Mouse (Mus musculus) intestine, embryonic 14.5 days (tissue): ENCODE results near the gene Tbc1d16. TPM values are rescaled to one million over a fixed set of nuclear protein-coding genes. Genes with fewer than 3 reads are reported as not detected.
A peak's percentile ranks its signal among the peaks of the same experiment; 100 is the strongest.

ENCODE experiments used
- ATAC-seq: fragments of 200-750 bp; cut with Nextera tagmentation; replicated peaks from 2 replicates; pipeline ENCODE4 v1.8.0; 2017; ENCODE audit warnings: low read depth, moderate number of reproducible peaks, moderate TSS enrichment, moderate library complexity; ENCODE audit not compliant: low FRiP score, low TSS enrichment
- DNase-seq: peaks from one replicate; pipeline ENCODE4 v3.0.0-alpha.2; 2018; ENCODE audit warnings: low spot score
- H3K27ac ChIP-seq: fragments of 300-500 bp; sonication (generic); 2 replicates; pipeline ENCODE4 v1.5.1; 2014; ENCODE audit warnings: low read depth, mild to moderate bottlenecking, control low read depth
- H3K27me3 ChIP-seq: fragments of 300-500 bp; sonication (generic); replicated peaks from 2 replicates; pipeline ENCODE4 v1.6.1; 2014; ENCODE audit warnings: low read length, control low read depth; ENCODE audit not compliant: control insufficient read depth, insufficient read depth
- H3K36me3 ChIP-seq: fragments of 300-500 bp; sonication (generic); 2 replicates; pipeline ENCODE4 v1.6.1; 2014; ENCODE audit warnings: low read length, control low read depth; ENCODE audit not compliant: control insufficient read depth, insufficient read depth
- H3K4me1 ChIP-seq: fragments of 300-500 bp; sonication (generic); replicated peaks from 2 replicates; pipeline ENCODE4 v1.6.1; 2014; ENCODE audit warnings: low read length, control low read depth, mixed read lengths; ENCODE audit not compliant: control insufficient read depth, insufficient read depth
- H3K4me2 ChIP-seq: fragments of 300-500 bp; sonication (generic); 2 replicates; pipeline ENCODE4 v1.6.1; 2014; ENCODE audit warnings: low read length
- H3K4me3 ChIP-seq: fragments of 300-500 bp; sonication (generic); 2 replicates; pipeline ENCODE4 v1.5.1; 2014; ENCODE audit warnings: low read depth, low read length, control low read depth, mixed read lengths
- H3K9ac ChIP-seq: fragments of 300-500 bp; sonication (generic); 2 replicates; pipeline ENCODE4 v1.6.1; 2014; ENCODE audit warnings: mild to moderate bottlenecking, low read length
- H3K9me3 ChIP-seq: fragments of 300-500 bp; sonication (generic); 2 replicates; pipeline ENCODE4 v1.6.1; 2016; ENCODE audit warnings: low read length, control low read depth; ENCODE audit not compliant: control insufficient read depth
- WGBS: fragments of 180-500 bp; shearing (Covaris S2); extraction: QIAGEN DNeasy Blood & Tissue Kit; methylation state at CpG from one replicate; pipeline ENCODE4 v1.1.7; 2014; 5-methylcytosine and 5-hydroxymethylcytosine counted together
- polyA plus RNA-seq: library from polyadenylated mRNA; unstranded; fragments of >200 nt; fragmentation: Nextera tagmentation; extraction: Ambion mirVana; gene quantifications from 2 replicates; pipeline ENCODE4 v1.2.1, GENCODE M21; 2014

Tbc1d16 gene
- polyA plus RNA-seq, 1 experiment from 2014 or later = 13.0 TPM

GRCm38 (mm10) chr11:119129281-119130058 lies 98.8 kb downstream of the Tbc1d16 start:
- H3K4me3 ChIP-seq = no peak overlapping the region
- H3K27me3 ChIP-seq = no peaks in the 10 kb centered on the region
- ATAC-seq (no peak), DNase-seq (no peak)
- 0 out of 2 replicates have a peak, but pooled peaks cover 4% of the 10 kb centered on the region for H3K9me3 ChIP-seq
- no peaks in the 10 kb centered on the region for H3K36me3 ChIP-seq
- H3K4me2 ChIP-seq = peak overlapping the region; percentile 36
- H3K9ac ChIP-seq = no peak overlapping the region
- no peak overlapping the region for H3K27ac ChIP-seq
- peaks cover 32% of the 10 kb centered on the region for H3K4me1 ChIP-seq
- 49% methylated on average over 18 of the region's 18 CpGs for WGBS

GRCm38 (mm10) chr11:119128668-119129280 lies 99.5 kb downstream of the Tbc1d16 start:
- no peak overlapping the region for H3K4me3 ChIP-seq

GRCm38 (mm10) chr11:119127686-119128473 lies 100.4 kb downstream of the Tbc1d16 start:
- Histone ChIP-seq H3K4me3 (no peak overlapping the region), H3K36me3 (no peaks in the 10 kb centered on the region), H3K4me1 (peaks cover 30% of the 10 kb centered on the region), H3K27me3 (no peaks in the 10 kb centered on the region), H3K27ac (no peak overlapping the region), H3K4me2 (no peak overlapping the region), H3K9ac (no peak overlapping the region), H3K9me3 (0 out of 2 replicates have a peak, but pooled peaks cover 4% of the 10 kb centered on the region)
- WGBS = 65% methylated on average over 9 of the region's 9 CpGs
- DNase-seq (no peak), ATAC-seq (no peak)

More at GRCm38 (mm10) chr11:119128668-119129280, 99.5 kb downstream of the Tbc1d16 start:
- ATAC-seq = no peak
- 0 out of 2 replicates have a peak, but pooled peaks cover 4% of the 10 kb centered on the region for H3K9me3 ChIP-seq
- no peak for DNase-seq
- no peak overlapping the region for H3K27ac ChIP-seq
- no peak overlapping the region for H3K9ac ChIP-seq
- H3K27me3 ChIP-seq = no peaks in the 10 kb centered on the region
- WGBS = 46% methylated on average over 11 of the region's 11 CpGs
- H3K36me3 ChIP-seq = no peaks in the 10 kb centered on the region
- H3K4me2 ChIP-seq = no peak overlapping the region
- peaks cover 29% of the 10 kb centered on the region for H3K4me1 ChIP-seq

- Histone ChIP-seq H3K27ac (peak overlapping the region; percentile 35; the same call in 1 of the 2 replicates), H3K4me3 (no peak overlapping the region), H3K36me3 (no peaks in the 10 kb centered on the region), H3K27me3 (no peaks in the 10 kb centered on the region), H3K9ac (no peak overlapping the region), H3K9me3 (0 out of 2 replicates have a peak, but pooled peaks cover 4% of the 10 kb centered on the region), H3K4me2 (0 out of 2 replicates have a peak overlapping the region, but pooled peaks have one; percentile 36), H3K4me1 (peaks cover 30% of the 10 kb centered on the region)
- ATAC-seq (no peak), DNase-seq (no peak)
- WGBS = 33% methylated on average over 12 of the region's 12 CpGs
These were observed 101.2 kb downstream of the Tbc1d16 start for GRCm38 (mm10) chr11:119127147-119127546.

GRCm38 (mm10) chr11:119125929-119126861 lies 102.1 kb downstream of the Tbc1d16 start:
- ATAC-seq (peak; percentile 81), DNase-seq (peak; percentile 83)
- Histone ChIP-seq H3K9ac (no peak overlapping the region; the same call in 1 of the 2 replicates), H3K27ac (peak overlapping the region; percentile 75; the same call in 1 of the 2 replicates), H3K4me3 (no peak overlapping the region), H3K9me3 (0 out of 2 replicates have a peak, but pooled peaks cover 4% of the 10 kb centered on the region), H3K4me2 (peak overlapping the region; percentile 36), H3K36me3 (no peaks in the 10 kb centered on the region), H3K27me3 (no peaks in the 10 kb centered on the region), H3K4me1 (peaks cover 30% of the 10 kb centered on the region)
- 24% methylated on average over 23 of the region's 23 CpGs for WGBS

GRCm38 (mm10) chr11:119124536-119124935 lies 103.8 kb downstream of the Tbc1d16 start:
- no peak for ATAC-seq
- Histone ChIP-seq H3K27me3 (no peaks in the 10 kb centered on the region), H3K4me1 (peaks cover 26% of the 10 kb centered on the region), H3K4me2 (no peak overlapping the region), H3K4me3 (no peak overlapping the region), H3K36me3 (no peaks in the 10 kb centered on the region), H3K27ac (no peak overlapping the region), H3K9ac (no peak overlapping the region), H3K9me3 (no peaks in the 10 kb centered on the region)
- no peak for DNase-seq
- WGBS = 92% methylated on average over 6 of the region's 6 CpGs

GRCm38 (mm10) chr11:119123522-119124319 lies 104.6 kb downstream of the Tbc1d16 start:
- H3K4me2 ChIP-seq = no peak overlapping the region
- 72% methylated on average over 5 of the region's 5 CpGs for WGBS
- DNase-seq (no peak), ATAC-seq (no peak)
- H3K27ac ChIP-seq = no peak overlapping the region
- no peak overlapping the region for H3K9ac ChIP-seq
- no peaks in the 10 kb centered on the region for H3K36me3 ChIP-seq
- no peaks in the 10 kb centered on the region for H3K9me3 ChIP-seq
- peaks cover 26% of the 10 kb centered on the region for H3K4me1 ChIP-seq
- H3K4me3 ChIP-seq = no peak overlapping the region
- H3K27me3 ChIP-seq = no peaks in the 10 kb centered on the region
